ENCODE assay signal across 24 mouse cellular contexts in genomic region chr14:105287972-105288371, GRCm38 (mm10). TPM values are rescaled to one million over a fixed set of nuclear protein-coding genes. Genes with fewer than 3 reads are reported as not detected.
DNase-seq lines count a peak whose midpoint lies in the region; ATAC-seq and TF ChIP-seq lines count a peak whose summit lies in the region.
"Had no signal": no experiment of that assay in that cellular context is flagged by ENCODE, and none has a peak within 500 bp of the region (broad histone marks: within the 10 kb centered on the region; RNA-seq: fewer than 3 reads in every experiment).

No protein-coding gene starts in this region.

- H3K27ac ChIP-seq in MEL (ENCODE audit: control insufficient read depth, low read depth, low read length), result no peak overlapping the region
- H3K27ac ChIP-seq in bone marrow macrophage, adult 2 months (ENCODE audit: insufficient read depth, low read depth, low read length), result 0 out of 2 replicates have a peak overlapping the region, but pooled peaks have one; percentile 17
- H3K27ac ChIP-seq: embryonic facial prominence, embryonic 13.5 days; embryonic facial prominence, embryonic 15.5 days; forebrain, embryonic 10.5 days; forebrain, embryonic 12.5 days had no signal

- peaks cover 0 to 2% of the 10 kb centered on the region in 2 experiments; a peak in 2 of 4 replicates for H3K4me1 ChIP-seq in MEL (ENCODE audit: control insufficient read depth in 1 of 2, insufficient read depth in 2 of 2, low read length in 2 of 2)
- peaks cover 13% of the 10 kb centered on the region for H3K4me1 ChIP-seq in bone marrow macrophage, adult 2 months (ENCODE audit: control insufficient read depth, insufficient read depth, low read length)
- H3K4me1 ChIP-seq: embryonic facial prominence, embryonic 15.5 days; forebrain, embryonic 10.5 days; forebrain, embryonic 12.5 days had no signal

- H3K9me3 ChIP-seq in MEL (replicated peaks; ENCODE audit: insufficient read depth, low read length), result no peaks in the 10 kb centered on the region
- H3K9me3 ChIP-seq: embryonic facial prominence, embryonic 13.5 days; embryonic facial prominence, embryonic 15.5 days; forebrain, embryonic 10.5 days; forebrain, embryonic 12.5 days; G1E had no signal

- H3K27me3 ChIP-seq in MEL (ENCODE audit: control insufficient read depth in 1 of 2, insufficient read depth in 2 of 2, low read length in 2 of 2), result no peaks in the 10 kb centered on the region
- H3K27me3 ChIP-seq: CH12.LX; embryonic facial prominence, embryonic 13.5 days; embryonic facial prominence, embryonic 15.5 days; forebrain, embryonic 12.5 days had no signal

- H3K79me2 ChIP-seq in MEL (ENCODE audit: control insufficient read depth, insufficient read depth, low read length, poor library complexity), result no peaks in the 10 kb centered on the region

- no peak for TF ChIP-seq POLR2A in MEL (IDR thresholded peaks at IDR 0.05; ENCODE audit: control insufficient read depth in 1 of 2, insufficient read depth in 1 of 2, low read depth in 1 of 2, low read length in 2 of 2, poor library complexity in 1 of 2)
- no peak for TF ChIP-seq POLR2A in bone marrow macrophage, adult 2 months (IDR thresholded peaks at IDR 0.05; ENCODE audit: borderline replicate concordance, low read depth, low read length)

- peak; percentile 30 for DNase-seq in CD4-positive, CD25-positive, alpha-beta regulatory T cell, adult 2 months (ENCODE audit: low read depth, low spot score)
- peak; percentile 23 for DNase-seq in MEL (ENCODE audit: low read depth, low spot score)
- no peak for DNase-seq in ovary, postnatal 14 days (ENCODE audit: low spot score)
- DNase-seq in urinary bladder, postnatal 36 days (ENCODE audit: low spot score in 2 of 2), result no peak
- no peak for DNase-seq in cerebellum, postnatal 10 days
- no peak for DNase-seq in left cerebral cortex, adult 8-10 months (ENCODE audit: low spot score in 2 of 2)
- DNase-seq: adrenal gland, postnatal 14 days; cerebellum, adult 11-12 months; cerebellum, adult 2 months; cerebellum, adult 9-10 months; cerebellum, postnatal 14 days; cerebellum, postnatal 36 days; embryo, embryonic 11 days had no signal

- H3K4me3 ChIP-seq in MEL (ENCODE audit: control insufficient read depth in 1 of 2, insufficient read depth in 1 of 2, low read depth in 2 of 2, low read length in 2 of 2), result no peak overlapping the region
- H3K4me3 ChIP-seq in bone marrow macrophage, adult 2 months (ENCODE audit: insufficient read depth, low read length), result no peak overlapping the region
- H3K4me3 ChIP-seq: embryonic facial prominence, embryonic 13.5 days; embryonic facial prominence, embryonic 15.5 days; erythroblast, embryonic 14.5 days; forebrain, embryonic 10.5 days; forebrain, embryonic 12.5 days had no signal

- peak; percentile 75 for ATAC-seq in inflammation-experienced regulatory T-cells, adult 6 months
- ATAC-seq: forebrain, embryonic 14.5 days; forebrain, embryonic 16.5 days had no signal

- no peak for TF ChIP-seq CTCF in MEL (IDR thresholded peaks at IDR 0.05 in 2 of 3, conservative IDR thresholded peaks at IDR 0.05 in 1 of 3; ENCODE audit: control insufficient read depth in 1 of 3, insufficient read depth in 1 of 3, low read depth in 2 of 3, low read length in 3 of 3, poor library complexity in 1 of 3, severe bottlenecking in 1 of 3)
- no peak for TF ChIP-seq CTCF in bone marrow macrophage, adult 2 months (IDR thresholded peaks at IDR 0.05; ENCODE audit: low read depth, low read length)

- no peak for TF ChIP-seq EP300 in MEL (IDR thresholded peaks at IDR 0.05; ENCODE audit: low read depth in 1 of 2, low read length in 2 of 2)

- H3K36me3 ChIP-seq in MEL (ENCODE audit: control insufficient read depth in 1 of 2, insufficient read depth in 2 of 2, low read length in 2 of 2), result peaks cover 0 to 4% of the 10 kb centered on the region in 2 experiments; a peak in 2 of 4 replicates

- no peak for TF ChIP-seq RAD21 in MEL (IDR thresholded peaks at IDR 0.05; ENCODE audit: low read depth, low read length)

- H3K9ac ChIP-seq in MEL (ENCODE audit: control insufficient read depth, low read depth, low read length, poor library complexity, severe bottlenecking), result no peak overlapping the region
- H3K9ac ChIP-seq: embryonic facial prominence, embryonic 13.5 days; embryonic facial prominence, embryonic 15.5 days; forebrain, embryonic 12.5 days had no signal

TF ChIP-seq in MEL, 35 proteins besides CTCF, POLR2A, EP300 and RAD21:
- TF ChIP-seq ELF1 (IDR thresholded peaks at IDR 0.05; ENCODE audit: low read depth, low read length) (no peak), USF1 (IDR thresholded peaks at IDR 0.05; ENCODE audit: low read depth, low read length) (no peak)
TF ChIP-seq in MEL: peak in this region for 0.

RNA-seq across cellular contexts. Expression of gene Ndfip2, which starts 29.6 kb away (rescaled TPM):
- 13.7 and 16.6 TPM in 2 replicates for total RNA-seq in MEL (2012; rRNA removed)
- 10 to 100 TPM in 1 of 2 experiments, not detected in 1; 26.3 TPM for polyA plus RNA-seq in MEL (2012; ENCODE audit: insufficient read depth in 1 of 2, insufficient read length in 2 of 2, low read depth in 1 of 2, low replicate concordance in 2 of 2, missing spikeins in 1 of 2)
- 29.4 and 33.6 TPM in 2 replicates for polyA plus RNA-seq in bone marrow macrophage, adult 2 months (2012; ENCODE audit: insufficient read depth, insufficient read length, missing spikeins)
- polyA plus RNA-seq in inflammation-experienced regulatory T-cells, adult 6 months (2017; shearing (Covaris generic)), result 10 to 100 TPM; 40.2 to 58.3 (median 41.3) TPM
- total RNA-seq in left cerebral cortex, adult 8-10 months (2022), result 100 to 1,000 TPM in 2 of 4 experiments, 10 to 100 TPM in 2; 94.4 to 110 (median 102) TPM

Comparison
In these comparisons a context has a peak if more than half of its experiments do, and no peak if none do; other contexts are left out.
1. DNase-seq: peak in CD4-positive, CD25-positive, alpha-beta regulatory T cell, adult 2 months (single experiment) and MEL (single experiment); none in ovary, postnatal 14 days (single experiment), urinary bladder, postnatal 36 days (0 of 2), cerebellum, postnatal 10 days (0 of 2) and left cerebral cortex, adult 8-10 months (0 of 2).